Mouse (Mus musculus) neural tube, embryonic 15.5 days (tissue): Measurements from ENCODE around the gene Cactin. TPM values are rescaled to one million over a fixed set of nuclear protein-coding genes. Genes with fewer than 3 reads are reported as not detected.

Experiments
- ATAC-seq: fragments of 200-750 bp; cut with Nextera tagmentation; 2 replicates; pipeline ENCODE4 v1.8.0; 2017; ENCODE audit warnings: mild to moderate bottlenecking, moderate TSS enrichment, moderate library complexity; ENCODE audit not compliant: low FRiP score
- H3K27ac ChIP-seq: fragments of 300-500 bp; sonication (generic); replicated peaks from 2 replicates; pipeline ENCODE4 v1.5.1; 2015; ENCODE audit warnings: mild to moderate bottlenecking, inconsistent platforms
- H3K27me3 ChIP-seq: fragments of 300-500 bp; sonication (generic); replicated peaks from 2 replicates; pipeline ENCODE4 v1.6.1; 2015; ENCODE audit warnings: inconsistent platforms
- H3K36me3 ChIP-seq: fragments of 300-500 bp; sonication (generic); 2 replicates; pipeline ENCODE4 v1.6.1; 2015; ENCODE audit warnings: inconsistent platforms
- H3K4me1 ChIP-seq: fragments of 300-500 bp; sonication (generic); 2 replicates; pipeline ENCODE4 v1.6.1; 2015; ENCODE audit warnings: inconsistent platforms
- H3K4me2 ChIP-seq: fragments of 300-500 bp; sonication (generic); 2 replicates; pipeline ENCODE4 v1.6.1; 2015; ENCODE audit warnings: inconsistent platforms, mild to moderate bottlenecking, moderate library complexity
- H3K4me3 ChIP-seq: fragments of 300-500 bp; sonication (generic); replicated peaks from 2 replicates; pipeline ENCODE4 v1.5.1; 2015; ENCODE audit warnings: mild to moderate bottlenecking, inconsistent platforms
- H3K9ac ChIP-seq: fragments of 300-500 bp; sonication (generic); replicated peaks from 2 replicates; pipeline ENCODE4 v1.6.1; 2015; ENCODE audit warnings: mild to moderate bottlenecking, inconsistent platforms
- H3K9me3 ChIP-seq: fragments of 300-500 bp; sonication (generic); replicated peaks from 2 replicates; pipeline ENCODE4 v1.6.1; 2016; ENCODE audit warnings: inconsistent platforms
- WGBS: fragments of 180-500 bp; shearing (Covaris S2); methylation state at CpG from one replicate; pipeline ENCODE4 v1.1.7; 2015; ENCODE audit warnings: mixed read lengths; 5-methylcytosine and 5-hydroxymethylcytosine counted together
- polyA plus RNA-seq: library from polyadenylated mRNA; unstranded; fragments of >200 nt; fragmentation: Nextera tagmentation; extraction: Ambion mirVana; gene quantifications from 2 replicates; pipeline ENCODE4 v1.2.1, GENCODE M21; 2015

Cactin gene
- polyA plus RNA-seq, 1 experiment from 2014 or later, result 27.8 TPM

DNA sequence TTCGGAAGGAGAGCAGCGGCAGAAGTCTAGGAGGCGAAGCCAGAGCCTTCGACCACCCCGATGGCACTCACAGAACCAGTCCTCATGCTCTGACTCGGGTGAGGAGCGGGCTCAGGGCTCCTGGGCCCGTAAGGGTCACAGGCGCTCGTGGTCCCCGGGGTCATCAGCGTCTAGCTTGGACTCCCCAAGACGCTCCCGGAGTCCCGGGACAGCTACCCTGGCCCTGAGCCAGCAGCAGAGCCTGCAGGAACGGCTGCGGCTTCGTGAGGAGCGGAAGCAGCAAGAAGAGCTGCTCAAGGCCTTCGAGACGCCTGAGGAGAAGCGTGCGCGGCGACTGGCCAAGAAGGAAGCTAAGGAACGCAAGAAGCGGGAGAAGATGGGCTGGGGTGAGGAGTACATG lies 1.5 kb downstream of the Cactin start:
- no peak overlapping the region for H3K9ac ChIP-seq
- peak overlapping the region; percentile 75; the same call in 1 of the 2 replicates for H3K4me2 ChIP-seq
- H3K27me3 ChIP-seq, result no peaks in the 10 kb centered on the region
- peaks cover 33% of the 10 kb centered on the region for H3K4me1 ChIP-seq
- ATAC-seq, result no peak
- whole genome bisulfite sequencing, result 96% methylated on average over 27 of the region's 27 CpGs
- H3K27ac ChIP-seq, result no peak overlapping the region
- peaks cover 68% of the 10 kb centered on the region for H3K36me3 ChIP-seq
- H3K4me3 ChIP-seq, result peak overlapping the region; percentile 98; the same call in 1 of the 2 replicates
- H3K9me3 ChIP-seq, result no peaks in the 10 kb centered on the region

GRCm38 (mm10) chr10:81323141-81323775 lies 2.4 kb downstream of the Cactin start:
- WGBS, result 96% methylated on average over 23 of the region's 23 CpGs
- ATAC-seq, result no peak
- no peaks in the 10 kb centered on the region for H3K9me3 ChIP-seq
- H3K4me2 ChIP-seq, result no peak overlapping the region
- no peaks in the 10 kb centered on the region for H3K27me3 ChIP-seq
- no peak overlapping the region for H3K4me3 ChIP-seq
- H3K27ac ChIP-seq, result no peak overlapping the region
- H3K9ac ChIP-seq, result no peak overlapping the region
- peaks cover 33% of the 10 kb centered on the region for H3K4me1 ChIP-seq
- peaks cover 62% of the 10 kb centered on the region for H3K36me3 ChIP-seq

GRCm38 (mm10) chr10:81323791-81324530 lies 3.1 kb downstream of the Cactin start:
- ATAC-seq, result no peak
- H3K27ac ChIP-seq, result no peak overlapping the region
- no peaks in the 10 kb centered on the region for H3K9me3 ChIP-seq
- H3K27me3 ChIP-seq, result no peaks in the 10 kb centered on the region
- H3K4me1 ChIP-seq, result peaks cover 28% of the 10 kb centered on the region
- no peak overlapping the region for H3K4me3 ChIP-seq
- H3K9ac ChIP-seq, result no peak overlapping the region
- H3K4me2 ChIP-seq, result no peak overlapping the region
- 95% methylated on average over 18 of the region's 18 CpGs for WGBS
- peaks cover 55% of the 10 kb centered on the region for H3K36me3 ChIP-seq

GRCm38 (mm10) chr10:81325176-81325575 lies 4.3 kb downstream of the Cactin start:
- Histone ChIP-seq H3K9me3 (no peaks in the 10 kb centered on the region), H3K27me3 (no peaks in the 10 kb centered on the region), H3K4me2 (no peak overlapping the region), H3K9ac (no peak overlapping the region), H3K4me1 (peaks cover 17% of the 10 kb centered on the region), H3K36me3 (peaks cover 54% of the 10 kb centered on the region), H3K4me3 (no peak overlapping the region), H3K27ac (no peak overlapping the region)
- WGBS, result 93% methylated on average over 21 of the region's 21 CpGs
- no peak for ATAC-seq

DNA sequence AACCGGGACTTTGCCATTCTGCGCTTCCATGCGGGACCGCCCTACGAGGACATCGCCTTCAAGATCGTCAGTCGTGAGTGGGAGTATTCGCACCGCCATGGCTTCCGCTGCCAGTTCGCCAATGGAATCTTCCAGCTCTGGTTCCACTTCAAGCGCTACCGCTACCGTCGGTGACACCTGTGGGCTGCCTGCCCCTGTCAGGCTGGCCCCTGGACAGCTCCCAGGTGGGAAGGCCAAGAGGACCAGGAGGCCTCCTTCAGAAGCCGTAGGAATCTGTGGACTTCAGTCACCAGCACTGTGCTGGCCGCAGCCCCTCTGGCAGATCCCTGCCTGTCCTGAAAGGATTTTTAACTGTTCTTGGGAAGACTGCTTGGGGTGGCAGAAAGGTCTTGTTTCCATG lies 4.9 kb downstream of the Cactin start:
- Histone ChIP-seq H3K36me3 (peaks cover 54% of the 10 kb centered on the region), H3K9me3 (no peaks in the 10 kb centered on the region), H3K27ac (no peak overlapping the region), H3K4me2 (no peak overlapping the region), H3K27me3 (peaks cover 5% of the 10 kb centered on the region; the same call in 1 of the 2 replicates), H3K4me1 (peaks cover 17% of the 10 kb centered on the region), H3K4me3 (no peak overlapping the region), H3K9ac (no peak overlapping the region)
- no peak for ATAC-seq
- WGBS, result 94% methylated on average over 18 of the region's 18 CpGs

DNA sequence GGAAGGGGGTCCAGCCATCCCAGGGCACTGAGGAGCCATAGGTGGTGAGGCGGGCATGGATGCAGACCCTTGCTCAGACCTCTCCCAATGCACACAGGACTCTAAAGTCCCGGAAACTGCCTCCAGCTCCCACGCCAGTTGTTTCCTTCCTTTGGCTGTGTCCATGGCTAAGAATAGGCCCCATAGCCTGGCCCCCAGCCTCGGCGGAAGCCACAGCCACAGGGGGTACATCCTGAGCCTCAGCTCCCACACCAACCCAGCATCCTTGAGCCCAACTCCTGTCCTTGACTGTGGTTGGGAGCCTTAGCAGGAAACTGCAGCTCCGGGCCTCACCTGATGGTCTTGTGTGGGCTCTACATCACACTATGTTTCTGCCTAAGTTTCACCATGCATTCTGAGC lies 6.0 kb downstream of the Cactin start:
- H3K9ac ChIP-seq, result no peak overlapping the region
- no peak overlapping the region for H3K4me3 ChIP-seq
- ATAC-seq, result no peak
- H3K4me1 ChIP-seq, result peaks cover 12% of the 10 kb centered on the region
- H3K4me2 ChIP-seq, result no peak overlapping the region
- H3K36me3 ChIP-seq, result peaks cover 54% of the 10 kb centered on the region
- H3K27me3 ChIP-seq, result peaks cover 9% of the 10 kb centered on the region
- WGBS, result 82% methylated on average over 6 of the region's 6 CpGs
- no peaks in the 10 kb centered on the region for H3K9me3 ChIP-seq
- 0 out of 2 replicates have a peak overlapping the region, but pooled peaks have one; percentile 28 for H3K27ac ChIP-seq

- H3K4me1 ChIP-seq, result peaks cover 8% of the 10 kb centered on the region; the same call in 1 of the 2 replicates
- peak overlapping the region; percentile 15; the same call in 1 of the 2 replicates for H3K4me2 ChIP-seq
- no peak overlapping the region for H3K4me3 ChIP-seq
- ATAC-seq, result no peak
- H3K27me3 ChIP-seq, result peaks cover 20% of the 10 kb centered on the region
- no peaks in the 10 kb centered on the region for H3K9me3 ChIP-seq
- H3K36me3 ChIP-seq, result peaks cover 47% of the 10 kb centered on the region
- 0 out of 2 replicates have a peak overlapping the region, but pooled peaks have one; percentile 0 for H3K27ac ChIP-seq
- no peak overlapping the region for H3K9ac ChIP-seq
- WGBS, result 57% methylated on average over 2 of the region's 2 CpGs
These were observed 7.1 kb downstream of the Cactin start for GRCm38 (mm10) chr10:81327959-81328358.

GRCm38 (mm10) chr10:81328386-81328785 lies 7.5 kb downstream of the Cactin start, which contains the start of gene Tbxa2r:
Gene Tbxa2r, plus strand, starts transcription at chr10:81328731.
- no peak for ATAC-seq
- no peak within 1 kb of the TSS; the same call in 1 of the 2 replicates for H3K4me3 ChIP-seq
- H3K36me3 ChIP-seq, result peaks cover 43% of the 10 kb centered on the region
- H3K4me1 ChIP-seq, result peaks cover 8% of the 10 kb centered on the region; the same call in 1 of the 2 replicates
- peaks cover 23% of the 10 kb centered on the region for H3K27me3 ChIP-seq
- 0 out of 2 replicates have a peak within 1 kb of the TSS, but pooled peaks have one; percentile 0 for H3K27ac ChIP-seq
- H3K9me3 ChIP-seq, result no peaks in the 10 kb centered on the region
- 14% methylated on average over 10 of the region's 10 CpGs for WGBS
- H3K9ac ChIP-seq, result no peak within 1 kb of the TSS
- H3K4me2 ChIP-seq, result peak within 1 kb of the TSS; percentile 15; the same call in 1 of the 2 replicates

DNA sequence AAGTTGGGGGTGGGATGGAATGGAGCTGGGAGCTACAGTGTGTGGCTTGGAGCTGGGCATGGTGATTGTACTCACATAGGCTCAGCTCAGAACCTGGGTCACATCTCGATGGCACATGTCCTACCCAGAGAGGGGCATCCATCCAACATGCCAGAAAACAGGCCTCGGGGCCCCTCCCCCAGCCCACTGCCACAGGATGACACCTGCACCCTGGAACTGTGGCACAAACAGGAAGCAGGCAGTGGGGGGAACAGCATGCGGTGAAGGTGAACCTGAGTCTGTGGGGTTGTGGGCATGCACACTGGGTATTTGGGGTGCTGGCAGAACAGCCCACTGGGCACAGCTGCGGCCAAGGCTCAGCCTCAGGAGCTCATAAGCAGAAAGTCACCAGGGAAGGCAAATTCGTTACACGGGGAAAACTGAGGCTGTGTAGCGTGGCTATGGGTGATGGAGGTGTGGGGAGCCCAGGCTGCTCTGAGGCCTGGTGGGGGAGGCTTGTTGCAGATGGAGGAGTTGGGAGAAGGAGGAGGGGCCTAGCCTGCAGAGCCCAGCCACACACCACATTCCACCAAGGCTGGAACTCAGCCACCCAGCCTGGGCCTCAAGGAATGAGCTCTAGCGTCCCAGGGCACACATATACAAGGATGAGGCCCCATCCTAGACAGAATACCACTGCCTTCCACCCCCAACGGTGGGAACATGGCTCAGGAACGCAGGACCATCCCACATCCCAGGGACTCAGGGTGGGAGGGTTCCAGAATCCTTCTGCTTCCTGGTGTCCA lies 8.5 kb downstream of the Cactin start:
- H3K36me3 ChIP-seq, result peaks cover 33% of the 10 kb centered on the region
- 73% methylated on average over 10 of the region's 10 CpGs for WGBS
- peaks cover 28% of the 10 kb centered on the region for H3K27me3 ChIP-seq
- no peaks in the 10 kb centered on the region for H3K9me3 ChIP-seq
- H3K4me2 ChIP-seq, result peak overlapping the region; percentile 15; the same call in 1 of the 2 replicates
- no peak overlapping the region; the same call in 1 of the 2 replicates for H3K4me3 ChIP-seq
- ATAC-seq, result no peak
- peaks cover 8% of the 10 kb centered on the region; the same call in 1 of the 2 replicates for H3K4me1 ChIP-seq
- no peak overlapping the region for H3K9ac ChIP-seq
- H3K27ac ChIP-seq, result no peak overlapping the region

GRCm38 (mm10) chr10:81330007-81330406 lies 9.1 kb downstream of the Cactin start:
- Histone ChIP-seq H3K4me3 (no peak overlapping the region), H3K36me3 (peaks cover 26% of the 10 kb centered on the region), H3K9ac (no peak overlapping the region), H3K27ac (no peak overlapping the region), H3K27me3 (peaks cover 34% of the 10 kb centered on the region), H3K4me2 (peak overlapping the region; percentile 15; the same call in 1 of the 2 replicates), H3K4me1 (peaks cover 8% of the 10 kb centered on the region; the same call in 1 of the 2 replicates), H3K9me3 (no peaks in the 10 kb centered on the region)
- ATAC-seq, result no peak
- WGBS, result 63% methylated on average over 4 of the region's 4 CpGs

DNA sequence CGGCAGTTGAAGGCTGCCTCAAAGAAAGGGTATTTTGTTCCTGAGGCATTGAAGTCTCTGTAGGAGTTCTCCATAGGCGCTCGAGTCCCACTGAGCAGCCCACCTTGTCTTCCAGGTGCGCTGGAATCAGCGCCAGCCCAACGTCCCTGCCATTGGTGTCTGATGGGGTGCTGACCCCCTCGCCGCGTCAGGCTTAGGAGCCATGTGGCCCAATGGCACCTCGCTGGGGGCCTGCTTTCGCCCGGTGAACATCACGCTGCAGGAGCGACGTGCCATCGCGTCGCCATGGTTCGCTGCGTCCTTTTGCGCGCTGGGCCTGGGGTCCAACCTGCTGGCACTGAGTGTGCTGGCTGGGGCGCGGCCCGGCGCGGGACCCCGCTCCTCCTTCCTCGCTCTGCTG lies 11.4 kb downstream of the Cactin start:
- Histone ChIP-seq H3K4me2 (peak overlapping the region; percentile 7; the same call in 1 of the 2 replicates), H3K9me3 (no peaks in the 10 kb centered on the region), H3K9ac (no peak overlapping the region), H3K36me3 (peaks cover 4% of the 10 kb centered on the region), H3K4me1 (peaks cover 8% of the 10 kb centered on the region; the same call in 1 of the 2 replicates), H3K27me3 (peaks cover 38% of the 10 kb centered on the region), H3K4me3 (no peak overlapping the region), H3K27ac (no peak overlapping the region)
- 22% methylated on average over 29 of the region's 29 CpGs for WGBS
- no peak for ATAC-seq
